Mouse (Mus musculus) adrenal gland, postnatal 14 days (tissue): ENCODE data around the gene Slc35a3. TPM values are rescaled to one million over a fixed set of nuclear protein-coding genes. Genes with fewer than 3 reads are reported as not detected.
A peak's percentile ranks its signal among the peaks of the same experiment; 100 is the strongest.
"Not testable (repeated sequence)": the region's sequence is repeated elsewhere in the genome, so short reads cannot be mapped to it uniquely, and the experiment has no call there.

Experiments
- DNase-seq: peaks from one replicate; pipeline ENCODE4 v3.0.0; 2021; ENCODE audit warnings: mixed read lengths
- total RNA-seq: library from RNA; stranded (reverse); gene quantifications from 2 replicates; pipeline ENCODE4 v1.2.3, GENCODE M21; 2021

The Slc35a3 gene
- total RNA-seq, 1 experiment from 2014 or later: 30.0 TPM

DNA sequence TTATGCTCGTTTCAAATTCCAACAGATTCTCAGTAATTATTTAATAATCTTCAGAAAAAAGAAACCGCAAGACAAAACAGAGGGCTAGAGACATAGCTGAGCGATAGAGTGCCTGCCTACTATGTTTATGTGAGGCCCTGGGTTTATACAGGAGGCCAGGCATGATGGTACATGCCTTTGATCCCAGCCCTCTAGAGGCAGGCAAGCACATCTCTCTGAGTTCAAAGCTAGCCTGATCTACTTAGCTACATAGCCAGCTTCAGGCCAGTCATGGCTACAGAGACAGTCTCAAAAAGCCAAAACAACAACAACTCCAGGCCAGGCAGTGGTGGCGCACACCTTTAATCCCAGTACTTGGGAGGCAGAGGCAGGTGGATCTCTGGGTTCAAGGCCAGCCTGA, 11.0 kb downstream of the Slc35a3 start:
- DNase-seq: no peak

DNA sequence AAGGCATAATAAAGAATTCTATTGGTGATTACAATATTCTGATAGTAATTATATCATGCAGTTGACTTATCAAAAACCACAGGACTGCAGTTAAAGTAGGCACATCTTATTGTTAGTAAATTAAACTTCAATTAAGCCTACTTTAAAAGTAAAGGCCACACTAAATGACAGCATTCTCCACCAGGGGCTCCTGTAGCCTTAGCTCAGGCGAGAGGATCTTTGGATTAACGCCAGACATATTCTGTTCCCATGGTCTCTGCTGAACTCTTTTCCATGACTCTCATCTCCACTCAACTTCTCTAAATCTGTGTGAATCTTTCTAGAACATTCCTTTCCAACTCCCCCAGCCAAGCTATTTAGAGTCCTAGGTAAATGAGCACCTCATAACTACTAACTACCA, 13.8 kb downstream of the Slc35a3 start:
- DNase-seq: peak; percentile 23

DNA sequence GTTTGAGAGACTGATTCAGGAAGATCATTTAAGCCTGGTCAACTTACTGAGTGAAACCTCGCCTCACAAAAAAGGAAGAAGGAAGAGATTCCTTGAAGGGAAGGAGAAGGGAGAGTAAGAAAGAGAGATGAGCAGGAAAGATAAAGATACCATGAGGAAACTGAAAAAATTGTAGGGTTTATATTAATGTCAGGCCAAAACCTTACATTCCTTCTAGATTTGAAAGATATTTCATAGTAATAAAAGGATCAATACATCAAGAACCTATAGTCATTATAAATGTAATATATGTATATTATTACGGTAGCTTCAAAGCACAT, 17.0 kb downstream of the Slc35a3 start:
- no peak for DNase-seq

DNA sequence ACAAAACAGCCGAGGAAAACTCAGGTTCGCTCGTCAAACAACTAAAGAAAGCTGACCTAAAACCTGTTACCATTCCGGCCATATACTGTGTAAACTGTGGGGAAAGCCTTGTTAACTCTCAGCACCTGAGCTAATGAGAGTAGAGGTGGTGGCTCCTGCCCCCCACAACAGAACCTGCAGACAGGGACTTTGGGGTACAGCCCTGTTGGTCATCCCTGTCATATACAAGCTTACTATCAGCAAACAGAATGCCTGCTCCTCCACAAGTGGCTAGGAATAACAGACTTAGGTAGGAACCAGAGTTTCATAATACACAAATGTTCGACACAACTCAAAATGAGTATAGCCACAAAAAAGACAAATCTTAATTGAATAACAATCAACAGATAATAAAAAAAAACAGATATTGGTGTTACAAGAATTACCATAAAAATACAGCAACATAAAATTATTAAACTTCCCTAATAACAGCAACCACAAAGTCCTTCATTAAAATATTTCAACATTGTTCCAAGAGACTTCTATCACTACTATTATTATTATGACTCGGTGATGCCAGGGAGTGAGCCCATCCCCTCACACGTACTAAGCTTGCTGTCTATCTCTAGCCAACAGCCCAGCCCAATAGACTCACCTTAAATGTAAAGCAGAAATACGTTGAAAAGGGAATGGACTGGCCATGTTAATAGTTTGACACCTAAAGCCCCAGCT, 17.5 kb downstream of the Slc35a3 start:
- no peak for DNase-seq

DNA sequence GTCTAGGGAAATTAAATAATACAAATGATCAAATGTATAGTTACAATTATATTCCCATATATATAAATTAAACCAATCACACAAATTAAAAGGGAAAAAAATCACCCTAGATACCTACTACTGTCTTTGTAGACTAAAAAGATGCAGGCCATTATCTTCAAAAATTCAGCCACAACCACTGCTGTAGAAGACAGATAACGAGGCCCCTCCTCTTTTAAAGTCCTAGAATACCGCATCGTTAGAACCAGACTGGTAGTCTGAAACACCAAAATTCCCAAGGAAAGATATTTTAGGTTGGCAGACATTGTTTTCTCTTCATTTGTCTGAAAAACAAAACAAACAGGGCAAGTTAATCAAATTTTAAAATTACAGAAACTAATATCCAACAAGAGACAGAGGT, 18.3 kb downstream of the Slc35a3 start:
- DNase-seq: no peak

DNA sequence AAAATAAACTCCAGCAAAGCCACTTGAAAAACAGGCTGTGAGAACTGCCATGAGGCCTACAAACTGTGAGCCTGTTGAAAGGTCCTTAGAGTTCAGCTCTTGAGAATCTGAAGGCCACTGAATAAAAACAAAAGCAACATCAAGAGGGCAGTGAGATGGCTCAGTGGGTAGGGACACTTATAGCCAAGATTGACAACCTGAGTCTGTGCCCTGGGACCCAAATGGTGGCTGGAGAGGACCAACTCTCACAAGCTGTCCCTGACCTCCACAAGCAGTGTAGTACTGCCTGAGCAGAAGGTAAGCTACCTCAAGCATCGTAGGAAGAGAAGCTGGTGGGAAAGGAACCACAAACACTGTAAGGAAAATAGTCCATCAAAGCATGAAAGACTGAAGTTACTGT, 31.5 kb downstream of the Slc35a3 start, which contains the start of gene Gm43191:
Gm43191 (minus strand) TSS at position 101 of the 400 bp plus-strand sequence.
- DNase-seq: no peak

DNA sequence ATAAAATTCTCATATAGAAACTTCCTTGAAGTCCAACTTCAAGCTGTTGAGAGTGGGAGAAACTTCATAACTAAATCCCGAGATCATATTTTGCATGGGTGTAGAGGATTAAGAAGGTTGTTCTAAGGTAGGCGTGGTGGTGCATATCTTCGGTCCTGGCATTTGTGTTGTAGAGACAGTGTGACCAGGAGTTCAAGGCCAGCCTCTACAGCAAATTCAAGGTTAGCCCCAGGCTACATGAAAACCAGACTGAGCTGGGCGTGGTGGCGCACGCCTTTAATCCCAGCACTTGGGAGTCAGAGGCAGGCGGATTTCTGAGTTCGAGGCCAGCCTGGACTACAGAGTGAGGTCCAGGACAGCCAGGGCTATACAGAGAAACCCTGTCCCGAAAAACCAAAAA, 48.4 kb downstream of the Slc35a3 start:
- DNase-seq: not testable (repeated sequence)

DNA sequence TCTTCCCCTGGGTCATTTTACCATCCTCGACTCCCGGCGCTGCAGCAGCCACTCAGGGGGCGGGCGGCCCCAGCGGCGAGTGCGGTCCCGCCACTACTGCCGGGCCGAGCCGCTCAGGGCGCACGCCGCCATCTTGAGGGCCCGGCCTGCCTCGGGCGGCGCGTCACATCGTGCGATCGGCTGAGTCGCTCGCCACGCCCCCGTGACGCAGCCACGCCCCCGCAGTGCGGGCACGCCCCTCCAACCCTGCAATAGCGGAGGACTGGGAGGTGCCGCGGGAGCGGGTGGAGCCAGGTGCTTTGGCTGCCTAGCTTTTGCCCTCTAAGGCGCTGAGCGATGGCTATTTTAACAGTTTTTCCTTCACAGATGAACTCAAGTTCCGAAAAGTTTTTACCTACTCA, 50.2 kb downstream of the Slc35a3 start, which contains the start of gene Mfsd14a:
Mfsd14a (minus strand) TSS at position 215 of the 401 bp plus-strand sequence.
- DNase-seq: peak; percentile 100

DNA sequence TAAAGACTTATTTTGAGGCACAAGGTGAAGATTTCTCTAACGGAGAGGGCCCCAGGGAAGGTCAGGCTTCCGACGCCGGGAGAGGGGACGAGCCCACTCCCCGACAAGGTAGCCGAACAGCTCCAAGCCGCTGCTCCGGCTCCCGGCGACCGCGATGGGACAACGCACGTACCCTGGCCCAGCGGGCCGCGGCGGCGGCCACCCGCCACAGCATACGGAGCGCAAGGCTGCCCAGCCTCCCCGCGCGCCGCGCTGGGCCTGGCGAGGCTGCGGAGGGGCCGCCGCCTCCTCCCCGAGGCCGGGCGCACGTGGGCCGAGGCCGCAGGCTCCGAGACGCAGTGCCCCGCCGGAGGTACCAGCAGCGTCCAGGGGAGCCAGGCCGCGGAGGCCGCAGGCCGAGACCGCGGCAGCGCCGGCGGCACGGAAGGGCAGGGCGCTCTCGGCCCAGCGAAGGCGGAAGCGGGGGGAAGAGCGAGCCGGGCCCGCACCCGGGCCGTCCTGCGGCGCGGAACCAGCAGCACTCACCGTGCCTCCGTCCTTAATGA, 50.7 kb downstream of the Slc35a3 start:
- DNase-seq: peak; percentile 71

DNA sequence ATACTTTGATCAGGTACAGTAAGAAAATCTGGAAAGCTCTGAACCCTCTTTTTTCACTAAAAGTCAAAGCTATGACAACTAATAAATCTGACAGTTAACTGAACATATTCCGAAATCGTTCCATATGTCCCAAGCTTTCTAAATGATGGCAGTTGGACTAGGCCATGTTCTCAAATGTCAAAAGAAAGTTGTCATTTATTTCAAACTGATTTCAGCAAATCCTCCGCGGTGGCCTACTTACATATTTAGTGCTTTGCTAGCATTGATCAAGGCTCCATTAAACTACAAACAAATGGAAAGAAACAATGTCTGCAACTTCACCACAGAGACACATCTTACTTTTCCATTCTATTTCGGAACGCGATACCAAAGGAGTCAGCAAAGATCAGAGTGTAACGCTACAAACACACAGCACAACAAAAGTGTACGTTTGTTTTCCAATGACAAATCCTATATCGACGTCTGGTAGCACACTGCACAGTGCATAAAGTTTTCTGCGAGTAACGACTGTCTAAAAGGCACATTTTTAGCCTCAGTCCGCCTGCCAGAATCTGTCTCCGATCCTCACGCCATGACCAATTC, 51.3 kb downstream of the Slc35a3 start:
- no peak for DNase-seq

DNA sequence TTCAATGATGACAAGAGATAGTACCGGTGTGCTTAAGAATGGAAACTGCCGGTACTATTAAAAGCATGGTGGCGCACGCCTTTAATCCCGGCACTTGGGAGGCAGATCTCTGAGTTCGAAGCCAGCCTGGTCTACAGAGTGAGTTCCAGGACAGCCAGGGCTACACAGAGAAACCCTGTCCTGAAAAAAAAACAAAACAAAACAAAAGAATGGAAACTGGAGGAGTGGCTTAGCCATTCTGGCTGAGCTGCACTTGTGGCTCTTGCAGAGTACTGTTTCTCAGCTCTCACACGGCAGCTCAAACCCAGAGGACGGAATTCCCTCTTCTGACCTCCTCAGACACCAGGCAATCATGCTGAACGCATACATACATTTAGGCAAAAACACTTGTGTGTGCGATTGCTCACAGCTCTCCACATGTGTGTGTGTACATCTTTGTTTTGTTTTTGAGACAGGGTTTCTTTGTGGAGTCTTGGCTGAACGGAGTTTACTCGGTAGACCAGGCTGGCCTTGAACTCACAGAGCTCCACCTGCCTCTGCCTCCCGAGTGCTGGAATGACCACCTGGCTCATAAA, 52.7 kb downstream of the Slc35a3 start:
- no peak for DNase-seq

DNA sequence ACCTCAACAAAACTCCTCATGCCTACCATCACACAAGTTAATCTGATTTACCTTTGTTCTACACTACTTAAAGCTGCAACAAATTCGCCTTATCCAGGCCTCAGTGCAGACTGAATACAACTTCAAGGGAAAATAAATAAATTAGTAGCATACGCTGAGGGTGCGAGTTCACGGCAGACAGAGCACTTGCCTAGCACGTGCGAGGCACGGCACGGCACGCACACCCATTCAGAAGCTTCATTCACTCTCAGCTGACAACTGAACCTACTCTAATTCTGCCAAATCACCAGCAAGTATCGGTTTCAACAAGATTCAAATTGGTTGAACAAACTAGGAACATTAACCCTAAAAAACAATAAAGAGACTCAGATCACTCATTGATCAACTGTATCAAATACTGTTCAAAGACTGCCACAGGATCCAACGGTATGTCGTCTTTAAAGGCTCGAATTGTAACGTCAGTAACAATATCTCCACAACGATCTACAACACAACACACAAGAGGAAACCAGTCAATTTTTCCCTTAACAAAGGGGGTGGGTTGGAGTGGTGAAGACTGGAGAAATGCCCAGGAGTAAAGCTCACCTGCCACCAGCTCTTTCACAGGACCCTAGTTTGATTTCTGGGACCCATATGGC, 53.6 kb downstream of the Slc35a3 start:
- DNase-seq: no peak

DNA sequence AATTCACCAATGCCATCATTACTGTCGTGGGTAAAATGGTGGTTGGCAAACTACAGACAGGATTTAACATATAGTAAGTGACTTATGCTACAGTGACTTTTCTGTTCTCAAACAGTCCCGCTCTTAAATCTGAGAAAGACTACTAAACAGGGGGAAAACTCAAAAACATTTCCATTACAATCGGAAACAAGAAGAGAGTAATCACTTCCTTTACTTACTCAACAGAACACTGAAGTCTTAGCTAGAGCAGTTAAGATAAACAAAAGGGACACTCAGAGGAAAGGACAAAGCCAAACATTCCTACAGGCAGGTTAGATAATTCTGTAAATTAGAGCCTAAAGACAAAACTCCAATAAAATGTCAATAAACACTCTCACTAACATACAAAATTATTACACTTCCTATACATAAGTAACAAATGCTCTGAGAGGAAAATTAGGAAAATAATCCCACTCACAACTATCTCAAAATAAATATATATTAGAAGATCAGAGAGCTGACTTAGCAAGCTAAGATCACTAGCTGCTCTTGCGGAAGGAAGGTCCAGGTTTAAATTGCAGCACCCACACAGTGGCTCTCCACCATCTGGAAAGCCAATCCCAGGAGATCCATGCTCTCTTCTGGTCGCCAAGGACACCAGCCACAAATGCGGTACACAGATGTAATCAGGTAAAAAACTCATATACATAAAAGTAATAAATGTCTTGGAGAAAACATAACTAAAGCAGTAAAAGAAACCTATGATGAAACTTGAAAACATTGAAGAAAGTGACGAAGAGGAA, 56.3 kb downstream of the Slc35a3 start:
- no peak for DNase-seq

DNA sequence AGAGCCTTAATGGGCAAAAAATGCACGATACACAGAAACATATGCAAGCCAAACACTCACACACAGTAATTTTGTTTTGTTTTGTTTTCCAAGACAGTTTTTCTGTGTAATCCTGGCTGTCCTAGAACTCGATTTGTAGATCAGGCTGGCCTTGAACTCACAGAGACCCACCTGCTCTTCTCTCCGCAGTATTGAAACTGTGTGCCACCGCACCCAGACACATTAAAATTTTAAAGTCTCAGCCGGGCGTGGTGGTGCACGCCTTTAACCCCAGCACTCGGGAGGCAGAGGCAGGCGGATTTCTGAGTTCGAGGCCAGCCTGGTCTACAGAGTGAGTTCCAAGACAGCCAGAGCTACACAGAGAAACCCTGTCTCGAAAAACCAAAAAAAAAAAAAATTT, 58.6 kb downstream of the Slc35a3 start:
- not testable (repeated sequence) for DNase-seq

DNA sequence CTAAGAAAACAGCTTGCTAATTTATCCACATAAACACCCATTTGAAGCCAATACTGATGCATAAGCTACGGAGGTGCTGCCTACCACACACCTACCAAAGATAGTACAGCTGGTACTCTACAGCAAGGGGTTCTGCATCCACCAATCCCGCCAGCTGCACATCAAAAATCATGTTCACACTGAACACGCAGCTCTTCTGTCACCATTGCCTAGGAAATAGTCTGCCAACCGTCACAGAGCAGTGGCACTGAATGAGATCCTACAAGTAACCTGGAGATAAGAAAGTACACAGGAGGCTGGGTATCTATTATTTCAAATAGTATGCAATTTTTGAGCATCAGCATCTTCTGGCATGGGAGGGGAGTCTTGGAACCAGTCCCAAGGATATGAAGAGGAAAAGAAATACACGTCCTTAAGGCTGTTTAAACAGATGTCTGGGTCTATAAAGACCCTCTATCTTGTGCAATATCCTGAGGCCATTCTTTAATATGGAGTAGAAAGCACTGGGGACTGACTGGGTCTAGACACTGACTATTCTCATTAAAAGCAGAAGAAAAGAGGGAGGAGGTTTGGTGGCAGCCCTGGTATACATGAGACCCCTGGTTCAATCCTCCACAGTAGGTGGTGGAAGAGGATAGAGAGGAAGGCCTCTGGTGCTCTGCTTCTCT, 59.2 kb downstream of the Slc35a3 start:
- no peak for DNase-seq

DNA sequence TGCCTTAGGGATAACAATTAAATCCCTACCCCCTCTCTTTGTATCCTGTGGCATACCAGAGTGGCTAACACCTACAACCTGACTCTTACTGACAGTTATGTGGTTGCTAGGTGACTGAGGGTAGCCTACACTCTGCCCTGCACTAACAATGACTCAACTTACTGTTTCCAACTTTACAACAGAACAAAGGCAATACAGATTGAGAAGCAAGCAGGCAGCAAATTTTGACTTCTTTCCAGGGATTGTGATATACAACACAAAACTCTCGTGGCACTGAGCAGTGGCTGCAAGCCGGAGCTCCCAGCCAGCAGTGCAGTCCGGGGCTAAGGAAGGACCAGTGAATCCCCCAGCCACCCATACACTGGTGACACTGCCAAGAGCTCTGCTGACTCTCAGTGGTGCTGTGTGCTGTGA, 60.6 kb downstream of the Slc35a3 start:
- no peak for DNase-seq

DNA sequence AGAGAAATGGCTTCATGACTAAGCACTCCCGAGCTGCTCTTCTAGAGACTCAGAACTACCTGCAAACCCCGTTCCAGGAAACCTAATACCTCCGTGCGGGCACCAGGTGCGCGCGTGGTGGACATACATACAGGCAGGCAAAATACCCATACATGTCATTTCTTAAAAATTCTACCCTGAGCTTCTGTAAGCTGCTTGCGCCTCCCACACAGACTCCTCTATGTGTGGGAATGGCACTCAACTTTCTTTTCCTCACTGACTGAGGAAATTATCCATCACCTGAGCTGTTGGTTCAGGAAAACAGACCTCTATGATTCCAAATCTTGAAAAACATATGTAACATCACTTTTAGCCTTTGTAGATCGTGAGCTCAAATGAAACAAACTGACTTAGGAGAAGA, 61.9 kb downstream of the Slc35a3 start:
- no peak for DNase-seq

DNA sequence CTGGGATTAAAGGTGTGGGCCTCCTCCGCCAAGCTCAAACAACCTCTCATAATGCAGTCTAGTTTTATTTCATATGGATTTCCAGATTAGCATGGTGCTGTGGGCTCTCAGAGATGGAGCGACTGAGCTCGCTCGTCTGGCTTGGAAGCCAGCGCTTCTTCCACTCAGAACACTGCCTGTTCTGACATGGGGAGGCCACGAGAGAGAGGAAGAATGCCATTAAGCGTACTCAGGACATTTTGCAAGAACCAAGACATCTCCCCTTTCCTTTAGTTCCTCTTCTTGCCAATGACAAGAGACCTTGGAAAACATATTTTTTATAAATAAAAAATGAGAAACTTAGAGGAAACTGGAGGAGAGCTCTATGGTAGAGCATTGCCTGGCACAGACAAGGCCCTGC, 63.8 kb downstream of the Slc35a3 start:
- no peak for DNase-seq

DNA sequence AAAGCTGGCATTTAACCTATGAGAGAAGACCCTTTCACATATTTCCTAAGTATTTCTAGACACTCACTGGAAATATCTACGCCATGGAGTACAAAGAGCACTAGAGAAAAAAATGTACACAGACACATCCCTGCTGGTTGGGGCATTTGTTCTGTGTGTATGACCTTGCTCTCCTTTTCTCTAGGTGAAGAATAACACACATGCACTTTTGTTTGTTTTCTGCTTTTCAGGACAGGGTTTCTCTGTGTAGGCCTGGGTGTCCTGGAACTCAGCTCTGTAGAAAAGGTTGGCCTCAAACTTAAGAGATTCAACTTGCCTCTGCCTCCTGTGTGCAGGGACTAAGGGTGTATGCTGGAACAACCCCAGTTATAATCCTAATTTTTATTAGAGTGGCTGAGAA, 66.2 kb downstream of the Slc35a3 start:
- DNase-seq: no peak

DNA sequence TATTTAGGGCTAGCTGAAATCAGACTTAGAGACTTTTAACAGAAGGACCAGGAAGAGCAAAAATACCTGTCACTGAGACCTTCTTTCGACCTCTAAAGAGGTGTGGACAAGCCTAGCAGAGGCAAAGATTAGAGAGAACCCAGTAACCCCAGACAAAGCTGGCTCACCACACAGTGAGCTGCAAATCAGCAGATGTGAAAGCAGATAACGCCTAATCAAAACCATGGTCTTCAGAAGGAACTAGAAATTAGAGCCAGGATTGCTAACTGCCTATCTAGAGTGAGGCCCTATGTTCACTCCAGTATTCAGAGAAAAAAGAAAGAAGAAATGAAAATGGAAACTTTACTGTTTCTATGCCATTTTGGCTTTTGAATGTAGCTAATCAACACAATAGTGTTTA, 70.3 kb downstream of the Slc35a3 start:
- no peak for DNase-seq

DNA sequence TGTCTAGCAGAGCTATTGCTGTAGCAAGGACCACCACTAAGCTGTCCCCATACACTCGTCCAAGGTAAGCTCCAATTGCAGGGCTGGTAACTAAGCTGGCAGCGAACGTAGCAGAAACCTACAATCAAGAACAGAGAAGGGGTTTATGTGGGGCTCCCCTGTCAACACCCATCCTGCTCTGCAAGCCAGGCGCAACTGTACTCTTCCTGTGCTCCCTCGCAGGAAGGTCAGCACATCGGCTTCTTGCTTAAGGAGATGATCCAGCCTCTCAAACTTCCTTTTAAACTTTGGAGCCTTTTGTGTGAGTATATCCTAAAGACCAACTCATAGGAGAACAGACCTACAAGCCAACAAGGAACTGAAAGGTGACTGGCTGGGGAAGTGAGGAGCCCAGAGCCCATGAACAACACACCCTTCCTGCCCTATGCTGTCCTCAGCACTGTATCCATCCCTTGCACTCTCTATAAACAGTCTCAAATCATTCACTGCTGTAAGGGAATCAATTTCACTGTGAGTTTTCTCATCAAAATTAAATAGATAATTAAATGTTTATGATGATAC, 70.7 kb downstream of the Slc35a3 start:
- no peak for DNase-seq
